In genomic region chr15:6964635-6965034, GRCm38 (mm10) we compare ENCODE assay signal across 17 mouse cellular contexts.
DNase-seq lines count a peak whose midpoint lies in the region; TF ChIP-seq lines count a peak whose summit lies in the region.
"Had no signal": no experiment of that assay in that cellular context is flagged by ENCODE, and none has a peak within 500 bp of the region (broad histone marks: within the 10 kb centered on the region; RNA-seq: fewer than 3 reads in every experiment).

No protein-coding gene starts in this region.

- H3K4me3 ChIP-seq in heart, embryonic 10.5 days = no peak overlapping the region
- H3K4me3 ChIP-seq in layer of hippocampus, adult 2 months = no peak overlapping the region
- H3K4me3 ChIP-seq: hindbrain, embryonic 12.5 days; lung, embryonic 15.5 days; myocyte; stomach, embryonic 15.5 days had no signal

- no peaks in the 10 kb centered on the region for H3K27me3 ChIP-seq in heart, embryonic 10.5 days (ENCODE audit: insufficient read depth, poor library complexity, severe bottlenecking)
- H3K27me3 ChIP-seq: hindbrain, embryonic 12.5 days; lung, embryonic 15.5 days; stomach, embryonic 15.5 days had no signal

- H3K27ac ChIP-seq in heart, embryonic 10.5 days = no peak overlapping the region
- H3K27ac ChIP-seq in layer of hippocampus, adult 2 months = no peak overlapping the region; the same call in 1 of the 2 replicates
- H3K27ac ChIP-seq: hindbrain, embryonic 12.5 days; lung, embryonic 15.5 days; stomach, embryonic 15.5 days had no signal

- TF ChIP-seq CTCF in layer of hippocampus, adult 2 months (conservative IDR thresholded peaks at IDR 0.05) = no peak

- WGBS in heart, embryonic 10.5 days = 86% methylated on average over 4 of the region's 4 CpGs

- H3K9me3 ChIP-seq in heart, embryonic 10.5 days = no peaks in the 10 kb centered on the region
- H3K9me3 ChIP-seq: hindbrain, embryonic 12.5 days; lung, embryonic 15.5 days; stomach, embryonic 15.5 days had no signal

- peak; percentile 64 to 69 for DNase-seq in heart, adult 18-20 months
- no peak for DNase-seq in heart, embryonic 10.5 days (ENCODE audit: low spot score)
- DNase-seq in layer of hippocampus, adult 2 months (ENCODE audit: low spot score in 2 of 2) = peak; percentile 26 to 32
- no peak for DNase-seq in layer of hippocampus, postnatal 36 days
- DNase-seq in gastrocnemius, postnatal 25 days = peak; percentile 36
- DNase-seq in lung, postnatal 25 days (ENCODE audit: low spot score) = peak; percentile 12
- no peak for DNase-seq in T-cell, adult 2 months (ENCODE audit: low spot score)
- DNase-seq in thymus, postnatal 10 days (ENCODE audit: low spot score in 2 of 2) = no peak
- DNase-seq: cerebellum, postnatal 14 days; forebrain, postnatal 0 days; retina, postnatal 1 day; spleen, adult 18-20 months; thymus, postnatal 36 days had no signal

- no peaks in the 10 kb centered on the region for H3K36me3 ChIP-seq in heart, embryonic 10.5 days
- H3K36me3 ChIP-seq: hindbrain, embryonic 12.5 days; lung, embryonic 15.5 days; stomach, embryonic 15.5 days had no signal

- no peaks in the 10 kb centered on the region for H3K4me1 ChIP-seq in heart, embryonic 10.5 days
- H3K4me1 ChIP-seq: hindbrain, embryonic 12.5 days; lung, embryonic 15.5 days; stomach, embryonic 15.5 days had no signal

Comparison
In these comparisons a context has a peak if more than half of its experiments do, and no peak if none do; other contexts are left out.
1. DNase-seq: peak in heart, adult 18-20 months (2 of 2), layer of hippocampus, adult 2 months (2 of 2), gastrocnemius, postnatal 25 days (single experiment) and lung, postnatal 25 days (single experiment); none in heart, embryonic 10.5 days (single experiment), layer of hippocampus, postnatal 36 days (0 of 2), T-cell, adult 2 months (single experiment) and thymus, postnatal 10 days (0 of 2).